Comparison of ENCODE assay signal across 21 mouse cellular contexts in the genomic region with DNA sequence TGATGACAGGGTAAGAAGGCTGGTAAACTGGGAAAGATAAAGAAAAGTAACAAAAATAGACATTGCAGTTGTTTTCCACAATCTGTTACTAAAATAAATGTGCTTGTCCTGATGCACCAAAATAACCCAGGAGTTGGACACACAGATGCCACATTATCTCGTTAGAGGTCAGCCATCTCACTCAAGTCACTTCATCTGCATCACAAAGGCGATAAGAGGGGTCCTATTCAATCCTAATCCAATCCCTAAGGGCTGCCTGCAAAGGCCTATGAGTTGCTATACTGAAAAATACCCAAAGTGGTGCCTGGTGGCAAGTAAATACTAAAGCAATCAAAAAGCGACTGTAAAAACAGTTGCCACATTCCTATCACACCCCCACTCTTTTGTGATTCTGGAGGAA.
DNase-seq lines count a peak whose midpoint lies in the region; ATAC-seq and TF ChIP-seq lines count a peak whose summit lies in the region.
"Had no signal": no experiment of that assay in that cellular context is flagged by ENCODE, and none has a peak within 500 bp of the region (broad histone marks: within the 10 kb centered on the region; RNA-seq: fewer than 3 reads in every experiment).

No protein-coding gene starts in this region.

- H3K27ac ChIP-seq in gastrocnemius, adult 2 months = peak overlapping the region; percentile 50; the same call in 1 of the 2 replicates
- H3K27ac ChIP-seq in liver, postnatal 0 days (ENCODE audit: low read depth) = no peak overlapping the region
- no peak overlapping the region for H3K27ac ChIP-seq in kidney, embryonic 15.5 days
- H3K27ac ChIP-seq: embryonic facial prominence, embryonic 12.5 days; forebrain, embryonic 15.5 days; heart, embryonic 15.5 days; hindbrain, embryonic 15.5 days had no signal

- no peaks in the 10 kb centered on the region for H3K27me3 ChIP-seq in liver, postnatal 0 days (ENCODE audit: insufficient read depth, low read length)
- no peaks in the 10 kb centered on the region for H3K27me3 ChIP-seq in kidney, embryonic 15.5 days
- H3K27me3 ChIP-seq: embryonic facial prominence, embryonic 12.5 days; forebrain, embryonic 15.5 days; heart, embryonic 15.5 days; hindbrain, embryonic 15.5 days; Patski had no signal

- no peaks in the 10 kb centered on the region for H3K4me1 ChIP-seq in liver, postnatal 0 days (ENCODE audit: insufficient read depth)
- H3K4me1 ChIP-seq in kidney, embryonic 15.5 days = no peaks in the 10 kb centered on the region
- H3K4me1 ChIP-seq: hindbrain, embryonic 15.5 days had no signal

- no peak for ATAC-seq in liver, postnatal 0 days
- no peak for ATAC-seq in kidney, embryonic 15.5 days (replicated peaks; ENCODE audit: low FRiP score)
- ATAC-seq: forebrain, embryonic 15.5 days; Patski had no signal

- intact Hi-C loops in gastrocnemius, adult 2 months (cut with DNase I) = no loop called here

- 59% methylated on average over 3 of the region's 3 CpGs for WGBS in liver, postnatal 0 days (ENCODE audit: insufficient replicate concordance)
- 67% methylated on average over 3 of the region's 3 CpGs for WGBS in kidney, embryonic 15.5 days

- 0 out of 2 replicates have a peak overlapping the region, but pooled peaks have one; percentile 13 for H3K4me2 ChIP-seq in liver, postnatal 0 days (ENCODE audit: low read depth, low read length)
- no peak overlapping the region for H3K4me2 ChIP-seq in kidney, embryonic 15.5 days
- H3K4me2 ChIP-seq: embryonic facial prominence, embryonic 12.5 days; forebrain, embryonic 15.5 days; heart, embryonic 11.5 days; heart, embryonic 15.5 days; hindbrain, embryonic 15.5 days had no signal

- H3K9me3 ChIP-seq in liver, postnatal 0 days (ENCODE audit: low read length) = no peaks in the 10 kb centered on the region
- H3K9me3 ChIP-seq in kidney, embryonic 15.5 days (replicated peaks) = no peaks in the 10 kb centered on the region
- H3K9me3 ChIP-seq: embryonic facial prominence, embryonic 12.5 days; forebrain, embryonic 15.5 days; heart, embryonic 15.5 days; hindbrain, embryonic 15.5 days had no signal

- TF ChIP-seq CTCF in gastrocnemius, adult 2 months (IDR thresholded peaks at IDR 0.05) = no peak
- no peak for TF ChIP-seq CTCF in liver, postnatal 0 days (IDR thresholded peaks at IDR 0.05; ENCODE audit: low read depth)
- no peak for TF ChIP-seq CTCF in brain, embryonic 14.5 days (IDR thresholded peaks at IDR 0.05; ENCODE audit: borderline replicate concordance, extremely low read depth, insufficient read depth, insufficient read length)

- TF ChIP-seq POLR2A in brain, embryonic 14.5 days (IDR thresholded peaks at IDR 0.05; ENCODE audit: borderline replicate concordance, extremely low read depth, insufficient read depth, insufficient read length, poor library complexity, severe bottlenecking) = no peak

- H3K4me3 ChIP-seq in gastrocnemius, adult 2 months = no peak overlapping the region
- H3K4me3 ChIP-seq in liver, postnatal 0 days (ENCODE audit: low read depth, low read length) = no peak overlapping the region
- H3K4me3 ChIP-seq in kidney, embryonic 15.5 days (replicated peaks) = no peak overlapping the region
- H3K4me3 ChIP-seq: embryonic facial prominence, embryonic 12.5 days; forebrain, embryonic 15.5 days; heart, embryonic 15.5 days; hindbrain, embryonic 15.5 days had no signal

- no peak for DNase-seq in gastrocnemius, adult 2 months
- no peak for DNase-seq in gastrocnemius, postnatal 25 days
- no peak for DNase-seq in liver, postnatal 0 days
- DNase-seq in liver (no peak), ES-CJ7 (ENCODE audit: low read depth, low spot score) (peak; percentile 84)
- DNase-seq in brain, embryonic 14.5 days (ENCODE audit: low read depth) = peak; percentile 27
- DNase-seq: adrenal gland, adult 8-10 months; adrenal gland, postnatal 36 days; B cell, adult 2 months; cerebellum, adult 11 months; cerebellum, adult 9-10 months; cerebellum, postnatal 25 days; gastrocnemius, postnatal 10 days; heart, postnatal 36 days had no signal

- H3K36me3 ChIP-seq in liver, postnatal 0 days (replicated peaks; ENCODE audit: insufficient read depth, low read length) = no peaks in the 10 kb centered on the region
- H3K36me3 ChIP-seq in kidney, embryonic 15.5 days = no peaks in the 10 kb centered on the region
- H3K36me3 ChIP-seq: embryonic facial prominence, embryonic 12.5 days; forebrain, embryonic 15.5 days; heart, embryonic 15.5 days; hindbrain, embryonic 15.5 days had no signal

- no peak for TF ChIP-seq EP300 in liver, postnatal 0 days (IDR thresholded peaks at IDR 0.05; ENCODE audit: low read depth)

- H3K9ac ChIP-seq in liver, postnatal 0 days (replicated peaks) = no peak overlapping the region
- H3K9ac ChIP-seq in kidney, embryonic 15.5 days = no peak overlapping the region
- H3K9ac ChIP-seq: embryonic facial prominence, embryonic 12.5 days; forebrain, embryonic 15.5 days; heart, embryonic 15.5 days; hindbrain, embryonic 15.5 days had no signal

Comparison
In these comparisons a context has a peak if more than half of its experiments do, and no peak if none do; other contexts are left out.
1. DNase-seq: peak in ES-CJ7 (single experiment) and brain, embryonic 14.5 days (single experiment); none in gastrocnemius, adult 2 months (single experiment), gastrocnemius, postnatal 25 days (single experiment), liver, postnatal 0 days (single experiment) and liver (single experiment).